9 mouse cellular contexts compared by ENCODE assay signal in the genomic region with DNA sequence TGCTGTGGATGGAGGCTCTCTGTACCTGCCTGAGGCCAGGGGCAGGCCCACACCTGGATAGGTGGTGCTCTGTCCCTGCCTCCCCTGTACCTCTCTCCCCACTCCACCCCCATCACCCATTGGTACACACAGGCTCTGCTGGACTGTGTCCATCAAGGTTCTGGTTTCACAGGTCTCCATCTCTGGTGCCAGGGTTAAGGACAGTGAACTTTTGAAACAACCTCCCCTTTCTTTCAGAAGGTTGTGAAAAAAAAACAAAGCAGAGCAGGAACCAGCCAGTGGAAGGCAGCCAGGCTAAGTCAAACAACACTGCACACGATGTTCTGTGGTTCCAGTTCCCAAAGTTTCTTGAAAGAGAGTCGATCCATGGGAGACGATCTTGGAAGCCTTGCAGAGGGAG.
"Had no signal": no experiment of that assay in that cellular context is flagged by ENCODE, and none has a peak within 500 bp of the region (broad histone marks: within the 10 kb centered on the region; RNA-seq: fewer than 3 reads in every experiment).

No protein-coding gene starts in this region.

- H3K36me3 ChIP-seq: intestine, embryonic 15.5 days; limb, embryonic 10.5 days; liver, embryonic 15.5 days; midbrain, embryonic 13.5 days had no signal

- H3K27me3 ChIP-seq: intestine, embryonic 15.5 days; liver, embryonic 15.5 days; midbrain, embryonic 13.5 days had no signal

- H3K9ac ChIP-seq: intestine, embryonic 15.5 days; liver, embryonic 15.5 days; midbrain, embryonic 13.5 days had no signal

- DNase-seq: lung, postnatal 14 days; right cerebral cortex, postnatal 14 days; thymus, postnatal 36 days had no signal

- H3K4me3 ChIP-seq: intestine, embryonic 15.5 days; left cerebral cortex, adult 2 months; limb, embryonic 10.5 days; liver, embryonic 15.5 days; midbrain, embryonic 13.5 days had no signal

- H3K4me1 ChIP-seq: limb, embryonic 10.5 days; midbrain, embryonic 13.5 days had no signal

- H3K27ac ChIP-seq: intestine, embryonic 15.5 days; kidney, postnatal 0 days; left cerebral cortex, adult 2 months; limb, embryonic 10.5 days; liver, embryonic 15.5 days; midbrain, embryonic 13.5 days had no signal

- H3K9me3 ChIP-seq: intestine, embryonic 15.5 days; limb, embryonic 10.5 days; liver, embryonic 15.5 days; midbrain, embryonic 13.5 days had no signal

- H3K4me2 ChIP-seq: intestine, embryonic 15.5 days; liver, embryonic 15.5 days; midbrain, embryonic 13.5 days had no signal

- ATAC-seq: intestine, embryonic 15.5 days; midbrain, embryonic 13.5 days had no signal
